Mouse (Mus musculus) midbrain, embryonic 10.5 days (tissue): ENCODE results near the gene Bcl2. TPM values are rescaled to one million over a fixed set of nuclear protein-coding genes. Genes with fewer than 3 reads are reported as not detected.
A peak's percentile ranks its signal among the peaks of the same experiment; 100 is the strongest.

ENCODE experiments used
- DNase-seq: peaks from one replicate; pipeline ENCODE4 v3.0.0-alpha.2; 2017; ENCODE audit warnings: low spot score
- H3K27ac ChIP-seq: fragments of 300-500 bp; sonication (generic); replicated peaks from 2 replicates; pipeline ENCODE4 v1.5.1; 2016; ENCODE audit warnings: mild to moderate bottlenecking
- H3K27me3 ChIP-seq: fragments of 300-500 bp; sonication (generic); 2 replicates; pipeline ENCODE4 v1.6.1; 2016; ENCODE audit warnings: low read depth, mild to moderate bottlenecking; ENCODE audit not compliant: poor library complexity, severe bottlenecking
- H3K36me3 ChIP-seq: fragments of 300-500 bp; sonication (generic); 2 replicates; pipeline ENCODE4 v1.6.1; 2016; ENCODE audit warnings: mild to moderate bottlenecking, moderate library complexity
- H3K4me1 ChIP-seq: fragments of 300-500 bp; sonication (generic); 2 replicates; pipeline ENCODE4 v1.6.1; 2016
- H3K4me3 ChIP-seq: fragments of 300-500 bp; sonication (generic); 2 replicates; pipeline ENCODE4 v1.5.1; 2016; ENCODE audit warnings: mild to moderate bottlenecking, moderate library complexity
- H3K9me3 ChIP-seq: fragments of 300-500 bp; sonication (generic); replicated peaks from 2 replicates; pipeline ENCODE4 v1.6.1; 2016; ENCODE audit warnings: mild to moderate bottlenecking
- WGBS: fragments of 180-500 bp; shearing (Covaris S2); methylation state at CpG from one replicate; pipeline ENCODE4 v1.1.7; 2016; 5-methylcytosine and 5-hydroxymethylcytosine counted together
- polyA plus RNA-seq: library from polyadenylated mRNA; unstranded; fragments of >200 nt; fragmentation: Nextera tagmentation; extraction: Ambion mirVana; gene quantifications from 2 replicates; pipeline ENCODE4 v1.2.1, GENCODE M21; 2016

Bcl2 gene
- 8.9 and 9.9 TPM in 2 replicates for polyA plus RNA-seq

- Histone ChIP-seq H3K4me3 (peak within 1 kb of the TSS; percentile 83), H3K4me1 (peaks cover 37% of the 10 kb centered on the region), H3K9me3 (no peaks in the 10 kb centered on the region), H3K27me3 (peaks cover 30% of the 10 kb centered on the region), H3K27ac (peak within 1 kb of the TSS; percentile 97), H3K36me3 (no peaks in the 10 kb centered on the region)
- peak; percentile 80 for DNase-seq
- WGBS: under 1% methylated on average over 85 of the region's 95 CpGs
Observed at GRCm38 (mm10) chr1:106713621-106714529, at the start of gene Bcl2. Bcl2 (minus strand) TSS chr1:106714274.

- H3K27ac ChIP-seq: no peak overlapping the region
- H3K27me3 ChIP-seq: no peaks in the 10 kb centered on the region
- H3K4me3 ChIP-seq: no peak overlapping the region
- no peak for DNase-seq
- H3K9me3 ChIP-seq: no peaks in the 10 kb centered on the region
- H3K36me3 ChIP-seq: peaks cover 14% of the 10 kb centered on the region
- H3K4me1 ChIP-seq: peaks cover 16% of the 10 kb centered on the region
- 83% methylated on average over 3 of the region's 3 CpGs for WGBS
Observed at GRCm38 (mm10) chr1:106760750-106761149, 46.7 kb upstream of the Bcl2 start.

- WGBS: 4% methylated on average over 51 of the region's 51 CpGs
- H3K9me3 ChIP-seq: no peaks in the 10 kb centered on the region
- peaks cover 8% of the 10 kb centered on the region; the same call in 1 of the 2 replicates for H3K36me3 ChIP-seq
- peaks cover 16% of the 10 kb centered on the region for H3K4me1 ChIP-seq
- H3K4me3 ChIP-seq: peak within 1 kb of the TSS; percentile 63
- peak within 1 kb of the TSS; percentile 86 for H3K27ac ChIP-seq
- no peaks in the 10 kb centered on the region for H3K27me3 ChIP-seq
- DNase-seq: peak; percentile 96
Observed at GRCm38 (mm10) chr1:106759572-106760435, 45.7 kb upstream of the Bcl2 start, which contains the start of gene Kdsr. Kdsr (minus strand) TSS chr1:106759727.

GRCm38 (mm10) chr1:106758734-106759571 lies 44.9 kb upstream of the Bcl2 start:
- peak; percentile 19 for DNase-seq
- WGBS: 2% methylated on average over 34 of the region's 34 CpGs
- Histone ChIP-seq H3K4me1 (peaks cover 16% of the 10 kb centered on the region), H3K27ac (peak overlapping the region; percentile 86), H3K4me3 (peak overlapping the region; percentile 63), H3K36me3 (peaks cover 6% of the 10 kb centered on the region; the same call in 1 of the 2 replicates), H3K9me3 (no peaks in the 10 kb centered on the region), H3K27me3 (no peaks in the 10 kb centered on the region)

- H3K27me3 ChIP-seq: no peaks in the 10 kb centered on the region
- H3K27ac ChIP-seq: no peak overlapping the region
- peaks cover 8% of the 10 kb centered on the region; the same call in 1 of the 2 replicates for H3K36me3 ChIP-seq
- H3K9me3 ChIP-seq: no peaks in the 10 kb centered on the region
- no peak overlapping the region for H3K4me3 ChIP-seq
- 87% methylated on average over 4 of the region's 4 CpGs for WGBS
- no peak for DNase-seq
- peaks cover 16% of the 10 kb centered on the region for H3K4me1 ChIP-seq
Observed at GRCm38 (mm10) chr1:106756633-106757032, 42.6 kb upstream of the Bcl2 start.

- Histone ChIP-seq H3K27me3 (no peaks in the 10 kb centered on the region), H3K27ac (no peak overlapping the region), H3K36me3 (peaks cover 18% of the 10 kb centered on the region), H3K4me3 (no peak overlapping the region), H3K9me3 (no peaks in the 10 kb centered on the region), H3K4me1 (no peaks in the 10 kb centered on the region)
- 95% methylated on average over 5 of the region's 5 CpGs for WGBS
- DNase-seq: no peak
Observed at GRCm38 (mm10) chr1:106752013-106752412, 37.9 kb upstream of the Bcl2 start.

DNA sequence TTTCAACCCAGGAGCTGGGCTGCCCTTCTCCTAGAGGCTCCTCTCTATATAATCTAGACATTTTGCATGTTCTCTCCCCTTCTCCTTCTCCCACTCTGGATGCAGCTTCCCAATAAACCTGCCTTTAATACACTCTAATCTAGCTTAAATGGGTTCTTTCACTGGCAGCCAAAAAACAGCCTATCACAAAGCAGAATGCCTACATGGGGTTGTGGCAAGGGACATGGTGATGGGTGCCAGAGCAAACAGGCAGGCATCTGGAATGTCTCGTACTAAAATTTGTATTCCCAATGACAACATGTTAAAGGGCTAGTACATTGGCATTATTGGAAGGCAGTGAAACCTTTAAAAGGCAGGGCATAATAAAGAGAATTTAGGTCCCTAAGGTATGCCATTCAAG lies 36.6 kb upstream of the Bcl2 start:
- peaks cover 28% of the 10 kb centered on the region for H3K36me3 ChIP-seq
- WGBS: 83% methylated on average over 1 of the region's 1 CpGs
- no peak for DNase-seq
- H3K9me3 ChIP-seq: no peaks in the 10 kb centered on the region
- no peaks in the 10 kb centered on the region for H3K27me3 ChIP-seq
- H3K4me3 ChIP-seq: no peak overlapping the region
- H3K27ac ChIP-seq: no peak overlapping the region
- H3K4me1 ChIP-seq: no peaks in the 10 kb centered on the region

GRCm38 (mm10) chr1:106748555-106749315 lies 34.7 kb upstream of the Bcl2 start:
- no peak for DNase-seq
- no peaks in the 10 kb centered on the region for H3K9me3 ChIP-seq
- 89% methylated on average over 6 of the region's 6 CpGs for WGBS

DNA sequence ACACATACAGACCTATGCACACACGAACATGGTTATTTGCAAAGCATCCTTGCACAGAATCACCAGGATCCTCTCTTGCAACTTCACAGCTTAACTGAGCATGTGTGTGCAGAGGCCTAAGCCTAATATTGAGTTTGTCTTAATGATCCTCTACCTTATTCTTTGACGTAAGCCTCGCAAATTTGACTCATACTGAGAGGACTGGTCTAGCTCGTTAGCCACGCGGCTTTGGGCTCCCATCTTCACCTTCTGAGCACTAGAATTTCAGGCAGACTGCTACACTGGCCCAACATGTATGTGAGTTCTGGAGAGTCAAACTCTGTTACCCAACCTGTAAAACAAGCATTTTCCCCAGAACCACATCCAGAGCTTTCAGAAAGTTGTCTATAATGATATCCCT lies 28.9 kb upstream of the Bcl2 start:
- no peak overlapping the region for H3K4me3 ChIP-seq
- DNase-seq: no peak
- H3K27ac ChIP-seq: no peak overlapping the region
- peaks cover 26% of the 10 kb centered on the region for H3K36me3 ChIP-seq
- 93% methylated on average over 6 of the region's 6 CpGs for WGBS
- H3K9me3 ChIP-seq: no peaks in the 10 kb centered on the region
- H3K27me3 ChIP-seq: no peaks in the 10 kb centered on the region
- no peaks in the 10 kb centered on the region for H3K4me1 ChIP-seq

More at GRCm38 (mm10) chr1:106748555-106749315, 34.7 kb upstream of the Bcl2 start:
- H3K27me3 ChIP-seq: no peaks in the 10 kb centered on the region
- peaks cover 22% of the 10 kb centered on the region for H3K36me3 ChIP-seq
- H3K4me3 ChIP-seq: no peak overlapping the region
- no peaks in the 10 kb centered on the region for H3K4me1 ChIP-seq
- no peak overlapping the region for H3K27ac ChIP-seq

- Histone ChIP-seq H3K27ac (no peak overlapping the region), H3K4me3 (no peak overlapping the region), H3K36me3 (0 out of 2 replicates have a peak, but pooled peaks cover 9% of the 10 kb centered on the region), H3K4me1 (no peaks in the 10 kb centered on the region), H3K27me3 (no peaks in the 10 kb centered on the region), H3K9me3 (no peaks in the 10 kb centered on the region)
- DNase-seq: no peak
- 92% methylated on average over 4 of the region's 4 CpGs for WGBS
Observed at GRCm38 (mm10) chr1:106740735-106741134, 26.7 kb upstream of the Bcl2 start.

DNA sequence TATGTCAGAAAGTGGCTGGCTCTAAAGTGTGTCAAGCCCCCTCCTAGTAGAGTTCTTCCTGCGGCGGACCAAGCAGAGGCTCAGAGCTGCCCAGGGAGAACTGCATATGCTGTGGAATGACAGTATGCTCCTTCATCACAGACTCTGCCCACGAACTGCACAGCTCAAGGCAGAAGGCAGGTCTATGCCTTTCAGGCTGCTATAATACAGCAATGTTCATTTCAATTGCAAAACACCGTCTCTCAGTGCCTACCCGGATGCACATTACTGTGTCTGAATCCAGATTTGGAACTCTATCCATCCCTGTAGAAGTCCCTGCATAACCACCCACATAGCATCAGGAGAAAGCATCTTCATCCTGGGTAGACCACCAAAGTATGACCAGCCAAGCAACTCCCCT lies 25.7 kb upstream of the Bcl2 start:
- Histone ChIP-seq H3K4me3 (no peak overlapping the region), H3K27ac (no peak overlapping the region), H3K36me3 (0 out of 2 replicates have a peak, but pooled peaks cover 9% of the 10 kb centered on the region), H3K4me1 (no peaks in the 10 kb centered on the region), H3K9me3 (no peaks in the 10 kb centered on the region), H3K27me3 (no peaks in the 10 kb centered on the region)
- 94% methylated on average over 5 of the region's 5 CpGs for WGBS
- no peak for DNase-seq
